Mouse (Mus musculus) ES-E14 (cell line): ENCODE data around the gene Sos1.

Source experiments
- MAFK ChIP-seq: IDR thresholded peaks from 2 replicates; pipeline ENCODE4 v1.6.1; 2014; ENCODE audit warnings: mild to moderate bottlenecking, low read depth, low read length, inconsistent platforms; ENCODE audit not compliant: insufficient read depth
- ZC3H11A ChIP-seq: IDR thresholded peaks from 2 replicates; pipeline ENCODE4 v1.6.1; 2012; ENCODE audit warnings: low read depth, mild to moderate bottlenecking, inconsistent platforms, low read length, borderline replicate concordance
- ZNF384 ChIP-seq: IDR thresholded peaks from 2 replicates; pipeline ENCODE4 v1.6.1; 2012; ENCODE audit warnings: low read depth, low read length, inconsistent platforms

GRCm38 (mm10) chr17:80515956-80516355, 35.7 kb upstream of the Sos1 start:
- TF ChIP-seq ZNF384, result no peak
- TF ChIP-seq MAFK, result no peak
- TF ChIP-seq ZC3H11A, result no peak
